Comparison of ENCODE assay signal across 23 mouse cellular contexts in genomic region chr1:90239336-90240225, GRCm38 (mm10). TPM values are rescaled to one million over a fixed set of nuclear protein-coding genes. Genes with fewer than 3 reads are reported as not detected.
DNase-seq lines count a peak whose midpoint lies in the region; ATAC-seq and TF ChIP-seq lines count a peak whose summit lies in the region.
"Had no signal": no experiment of that assay in that cellular context is flagged by ENCODE, and none has a peak within 500 bp of the region (broad histone marks: within the 10 kb centered on the region; RNA-seq: fewer than 3 reads in every experiment).

No protein-coding gene starts in this region.

- TF ChIP-seq POLR2A in heart, adult 2 months (IDR thresholded peaks at IDR 0.05; ENCODE audit: insufficient read depth, low read depth, low read length), result no peak
- no peak for TF ChIP-seq POLR2A in bone marrow, adult 2 months (IDR thresholded peaks at IDR 0.05; ENCODE audit: borderline replicate concordance, control insufficient read depth, low read depth, low read length)

- TF ChIP-seq CTCF in heart, adult 2 months (IDR thresholded peaks at IDR 0.05), result no peak
- no peak for TF ChIP-seq CTCF in liver, embryonic 14.5 days (IDR thresholded peaks at IDR 0.05; ENCODE audit: low read depth)
- TF ChIP-seq CTCF in liver, postnatal 0 days (IDR thresholded peaks at IDR 0.05; ENCODE audit: low read depth), result no peak
- no peak for TF ChIP-seq CTCF in bone marrow, adult 2 months (IDR thresholded peaks at IDR 0.05; ENCODE audit: control insufficient read depth, insufficient read depth, low read length)

- no peak overlapping the region for H3K4me3 ChIP-seq in heart, adult 2 months
- H3K4me3 ChIP-seq in liver, embryonic 14.5 days (ENCODE audit: insufficient read depth in 1 of 2, low read depth in 2 of 2, low read length in 2 of 2), result no peak overlapping the region
- H3K4me3 ChIP-seq in liver, postnatal 0 days (ENCODE audit: low read depth, low read length), result no peak overlapping the region
- H3K4me3 ChIP-seq in bone marrow, adult 2 months (replicated peaks; ENCODE audit: control insufficient read depth, low read depth, low read length), result no peak overlapping the region
- H3K4me3 ChIP-seq: hindbrain, embryonic 12.5 days; left cerebral cortex, adult 2 months; midbrain, embryonic 15.5 days; myocyte had no signal

- intact Hi-C loops in heart, adult 2 months (cut with DNase I), result no loop called here

- no peaks in the 10 kb centered on the region for H3K9me3 ChIP-seq in liver, embryonic 14.5 days (ENCODE audit: control insufficient read depth, low read length)
- 0 out of 2 replicates have a peak, but pooled peaks cover 3% of the 10 kb centered on the region for H3K9me3 ChIP-seq in liver, postnatal 0 days (ENCODE audit: low read length)
- H3K9me3 ChIP-seq: midbrain, embryonic 15.5 days had no signal

- H3K9ac ChIP-seq in heart, adult 2 months (ENCODE audit: low read depth, low read length), result no peak overlapping the region
- H3K9ac ChIP-seq in liver, embryonic 14.5 days (replicated peaks), result peak overlapping the region; percentile 50
- no peak overlapping the region for H3K9ac ChIP-seq in liver, postnatal 0 days (replicated peaks)
- H3K9ac ChIP-seq: hindbrain, embryonic 12.5 days; midbrain, embryonic 15.5 days had no signal

- ATAC-seq in liver, embryonic 14.5 days (ENCODE audit: insufficient read depth), result no peak
- no peak for ATAC-seq in liver, postnatal 0 days
- ATAC-seq in cerebellum, adult (ENCODE audit: insufficient number of reproducible peaks, low FRiP score, low TSS enrichment), result no peak
- ATAC-seq: forebrain, embryonic 16.5 days; midbrain, embryonic 15.5 days had no signal

- no peak overlapping the region for H3K4me2 ChIP-seq in liver, embryonic 14.5 days (ENCODE audit: low read depth)
- H3K4me2 ChIP-seq in liver, postnatal 0 days (ENCODE audit: low read depth, low read length), result no peak overlapping the region
- H3K4me2 ChIP-seq: hindbrain, embryonic 12.5 days; midbrain, embryonic 15.5 days had no signal

- no peak for TF ChIP-seq EP300 in heart, adult 2 months (IDR thresholded peaks at IDR 0.05; ENCODE audit: insufficient read depth, low read depth, low read length)
- no peak for TF ChIP-seq EP300 in liver, embryonic 14.5 days (IDR thresholded peaks at IDR 0.05; ENCODE audit: low read depth)
- TF ChIP-seq EP300 in liver, postnatal 0 days (IDR thresholded peaks at IDR 0.05; ENCODE audit: low read depth), result no peak

- no peak for DNase-seq in heart, adult 2 months
- no peak for DNase-seq in heart, adult 11 months
- DNase-seq in liver, embryonic 14.5 days (ENCODE audit: low read depth in 3 of 3, low spot score in 3 of 3), result no peak
- DNase-seq in liver, postnatal 0 days, result no peak
- no peak for DNase-seq in lung, postnatal 36 days
- DNase-seq: cerebellum, postnatal 14 days; embryo, embryonic 11 days; gastrocnemius, postnatal 36 days; kidney, adult 8-10 months; kidney, postnatal 25 days; lung, adult 2 months; thymus, adult 18-20 months; thymus, postnatal 4 days had no signal

- H3K4me1 ChIP-seq in heart, adult 2 months (ENCODE audit: control insufficient read depth, insufficient read depth, low read length), result peaks cover 5% of the 10 kb centered on the region
- peaks cover 37 to 43% of the 10 kb centered on the region in 2 experiments for H3K4me1 ChIP-seq in liver, embryonic 14.5 days (replicated peaks; ENCODE audit: control insufficient read depth in 2 of 2, insufficient read depth in 2 of 2, low read length in 1 of 2)
- no peaks in the 10 kb centered on the region; the same call in 1 of the 2 replicates for H3K4me1 ChIP-seq in liver, postnatal 0 days (ENCODE audit: insufficient read depth)
- no peaks in the 10 kb centered on the region; the same call in 1 of the 2 replicates for H3K4me1 ChIP-seq in bone marrow, adult 2 months (ENCODE audit: control insufficient read depth, insufficient read depth, low read length)
- H3K4me1 ChIP-seq: midbrain, embryonic 15.5 days had no signal

- 75% methylated on average over 16 of the region's 16 CpGs for WGBS in heart, adult 2 months
- 73% methylated on average over 16 of the region's 16 CpGs for WGBS in liver, embryonic 14.5 days (ENCODE audit: insufficient replicate concordance)
- WGBS in liver, postnatal 0 days (ENCODE audit: insufficient replicate concordance), result 77% methylated on average over 16 of the region's 16 CpGs
- 83% methylated on average over 16 of the region's 16 CpGs for WGBS in bone marrow, adult 2 months

- H3K27me3 ChIP-seq in heart, adult 2 months (ENCODE audit: control insufficient read depth, insufficient read depth, low read length), result no peaks in the 10 kb centered on the region
- H3K27me3 ChIP-seq in liver, embryonic 14.5 days (ENCODE audit: control insufficient read depth, insufficient read depth, low read length), result peaks cover 5% of the 10 kb centered on the region; the same call in 1 of the 2 replicates
- H3K27me3 ChIP-seq in liver, postnatal 0 days (ENCODE audit: insufficient read depth, low read length), result no peaks in the 10 kb centered on the region
- H3K27me3 ChIP-seq: CH12.LX; hindbrain, embryonic 12.5 days; midbrain, embryonic 15.5 days had no signal

- H3K79me2 ChIP-seq in heart, adult 2 months (replicated peaks; ENCODE audit: control insufficient read depth, insufficient read depth, low read length), result no peaks in the 10 kb centered on the region

- H3K36me3 ChIP-seq in heart, adult 2 months (ENCODE audit: control insufficient read depth, insufficient read depth, low read length), result no peaks in the 10 kb centered on the region
- H3K36me3 ChIP-seq in liver, embryonic 14.5 days (replicated peaks; ENCODE audit: control insufficient read depth, insufficient read depth, low read depth), result no peaks in the 10 kb centered on the region
- no peaks in the 10 kb centered on the region for H3K36me3 ChIP-seq in liver, postnatal 0 days (replicated peaks; ENCODE audit: insufficient read depth, low read length)
- H3K36me3 ChIP-seq: hindbrain, embryonic 12.5 days; midbrain, embryonic 15.5 days had no signal

- H3K27ac ChIP-seq in heart, adult 2 months, result peak overlapping the region; percentile 85
- H3K27ac ChIP-seq in liver, embryonic 14.5 days, result peak overlapping the region; percentile 54; the same call in 1 of the 2 replicates
- H3K27ac ChIP-seq in liver, postnatal 0 days (ENCODE audit: low read depth), result no peak overlapping the region
- H3K27ac ChIP-seq in bone marrow, adult 2 months (ENCODE audit: control insufficient read depth, insufficient read depth, low read depth, low read length, poor library complexity), result 0 out of 2 replicates have a peak overlapping the region, but pooled peaks have one; percentile 33
- H3K27ac ChIP-seq: hindbrain, embryonic 12.5 days; left cerebral cortex, adult 2 months; midbrain, embryonic 15.5 days had no signal

RNA-seq across cellular contexts. Expression of gene Ackr3, which starts 35.8 kb away (rescaled TPM):
- 10 to 100 TPM; 56.5 to 58.0 TPM for total RNA-seq in heart, adult 2 months (2021)
- polyA plus RNA-seq in heart, adult 2 months (2012; rRNA removed), result 186 and 351 TPM in 2 replicates
- 3.3 and 3.7 TPM in 2 replicates for polyA plus RNA-seq in liver, embryonic 14.5 days (2012; rRNA removed)
- polyA plus RNA-seq in liver, embryonic 14.5 days (2014; fragmentation: Nextera tagmentation; extraction: Ambion mirVana), result 1.9 and 2.1 TPM in 2 replicates
- 2.3 and 2.5 TPM in 2 replicates for polyA plus RNA-seq in liver, postnatal 0 days (2015; fragmentation: Nextera tagmentation; extraction: Ambion mirVana)
- polyA plus RNA-seq in bone marrow, adult 2 months (2011; ENCODE audit: insufficient read depth, insufficient read length, low replicate concordance, missing spikeins), result 3.3 TPM in 1 of 2 replicates, not detected in the other
- total RNA-seq: megakaryocyte-erythroid progenitor cell, adult 5-6 weeks; MEL had no signal

Comparison
In these comparisons a context has a peak if more than half of its experiments do, and no peak if none do; other contexts are left out.
1. RNA of gene Ackr3, which starts 35.8 kb away (polyA plus RNA-seq): 186 to 351 TPM in heart, adult 2 months; 1.9 to 3.7 TPM in liver, embryonic 14.5 days, 3.3 TPM in bone marrow, adult 2 months and 2.3 to 2.5 TPM in liver, postnatal 0 days; every median in the first group is over 10 times any median in the second.